Mouse (Mus musculus): ENCODE results near the gene Gm19345. TPM values are rescaled to one million over a fixed set of nuclear protein-coding genes. Genes with fewer than 3 reads are reported as not detected.

Gene Gm19345
- polyA plus RNA-seq, 1 experiment from 2014 or later, result not detected

DNA sequence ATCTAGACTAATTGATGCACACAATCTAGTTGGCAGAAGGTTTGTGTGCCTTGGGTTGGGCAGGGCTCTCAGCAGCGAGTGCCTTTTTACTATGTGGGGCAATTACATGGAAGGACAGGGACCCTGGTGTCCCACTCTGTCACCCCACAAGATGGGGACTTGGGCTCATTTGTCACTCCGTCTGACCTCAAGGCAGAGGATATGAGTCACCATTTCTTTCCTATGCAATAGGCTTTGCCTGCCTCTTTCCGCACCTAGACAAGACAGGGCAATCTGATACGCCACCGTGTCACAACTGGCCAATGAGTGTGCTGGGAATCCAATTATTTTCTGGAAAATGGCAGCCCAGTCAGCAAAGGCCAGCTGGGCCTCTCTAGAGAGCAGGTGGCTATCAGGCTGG, 3.9 kb downstream of the Gm19345 start:
- Histone ChIP-seq H3K27me3 (replicated peaks) (peaks cover 49% of the 10 kb centered on the region), H3K36me3 (no peaks in the 10 kb centered on the region), H3K9ac (no peak overlapping the region), H3K27ac (ENCODE audit: poor library complexity, severe bottlenecking) (no peak overlapping the region), H3K4me2 (no peak overlapping the region), H3K9me3 (replicated peaks) (no peaks in the 10 kb centered on the region), H3K4me1 (replicated peaks) (peaks cover 6% of the 10 kb centered on the region), H3K4me3 (no peak overlapping the region)
- no peak for ATAC-seq (ENCODE audit: insufficient number of reproducible peaks, low FRiP score)
- 61% methylated on average over 5 of the region's 5 CpGs for WGBS

DNA sequence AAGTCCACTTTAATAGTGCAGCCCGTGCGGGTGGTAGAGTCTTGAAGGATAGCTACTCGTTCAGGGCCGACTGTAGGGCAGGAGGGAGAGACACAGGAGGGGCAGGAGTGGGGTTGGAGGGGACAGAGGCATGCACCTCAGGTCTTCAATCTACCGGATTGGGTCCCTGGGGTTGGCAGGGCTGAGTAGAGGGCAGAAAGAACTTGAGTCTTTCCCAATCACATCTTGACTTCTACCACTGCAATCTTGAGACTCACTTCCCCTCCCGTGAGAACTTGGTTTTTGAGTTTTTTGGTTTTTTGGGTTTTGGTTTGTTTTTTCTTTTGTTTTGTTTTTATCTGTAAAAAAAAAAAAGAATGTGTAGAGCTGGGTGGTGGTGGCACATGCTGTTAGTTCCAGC, 4.5 kb downstream of the Gm19345 start:
- H3K36me3 ChIP-seq, result no peaks in the 10 kb centered on the region
- H3K9ac ChIP-seq, result no peak overlapping the region
- H3K4me2 ChIP-seq, result no peak overlapping the region
- H3K27me3 ChIP-seq (replicated peaks), result peaks cover 45% of the 10 kb centered on the region
- WGBS, result 74% methylated on average over 6 of the region's 6 CpGs
- no peak for ATAC-seq (ENCODE audit: insufficient number of reproducible peaks, low FRiP score)
- no peak overlapping the region for H3K4me3 ChIP-seq
- no peaks in the 10 kb centered on the region for H3K9me3 ChIP-seq (replicated peaks)
- H3K4me1 ChIP-seq (replicated peaks), result peaks cover 6% of the 10 kb centered on the region
- no peak overlapping the region for H3K27ac ChIP-seq (ENCODE audit: poor library complexity, severe bottlenecking)

DNA sequence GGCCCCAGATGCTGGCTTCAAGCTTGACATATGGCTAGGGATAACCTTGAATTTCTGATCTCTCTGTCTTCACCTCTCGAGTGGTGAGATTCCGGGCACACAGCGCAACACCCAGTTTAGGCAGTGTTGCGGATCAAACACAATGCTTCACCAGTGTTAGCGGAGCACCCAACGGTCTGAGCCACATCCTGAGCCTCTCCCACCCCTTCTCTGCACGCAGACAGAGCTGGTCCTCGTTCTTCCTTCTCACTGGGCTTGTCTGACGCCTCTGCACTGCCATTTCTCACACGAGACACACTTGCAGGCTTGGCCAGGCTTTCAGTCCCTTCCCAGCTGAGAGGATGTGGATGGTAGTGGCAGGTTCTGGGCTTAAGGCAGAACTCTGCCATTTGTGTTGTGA, 7.9 kb downstream of the Gm19345 start:
- Histone ChIP-seq H3K27ac (ENCODE audit: poor library complexity, severe bottlenecking) (no peak overlapping the region), H3K4me1 (replicated peaks) (no peaks in the 10 kb centered on the region), H3K4me3 (no peak overlapping the region), H3K27me3 (replicated peaks) (0 out of 2 replicates have a peak, but pooled peaks cover 14% of the 10 kb centered on the region), H3K9ac (no peak overlapping the region), H3K9me3 (replicated peaks) (0 out of 2 replicates have a peak, but pooled peaks cover 3% of the 10 kb centered on the region), H3K4me2 (no peak overlapping the region), H3K36me3 (no peaks in the 10 kb centered on the region)
- ATAC-seq (ENCODE audit: insufficient number of reproducible peaks, low FRiP score), result no peak
- 55% methylated on average over 10 of the region's 10 CpGs for WGBS

DNA sequence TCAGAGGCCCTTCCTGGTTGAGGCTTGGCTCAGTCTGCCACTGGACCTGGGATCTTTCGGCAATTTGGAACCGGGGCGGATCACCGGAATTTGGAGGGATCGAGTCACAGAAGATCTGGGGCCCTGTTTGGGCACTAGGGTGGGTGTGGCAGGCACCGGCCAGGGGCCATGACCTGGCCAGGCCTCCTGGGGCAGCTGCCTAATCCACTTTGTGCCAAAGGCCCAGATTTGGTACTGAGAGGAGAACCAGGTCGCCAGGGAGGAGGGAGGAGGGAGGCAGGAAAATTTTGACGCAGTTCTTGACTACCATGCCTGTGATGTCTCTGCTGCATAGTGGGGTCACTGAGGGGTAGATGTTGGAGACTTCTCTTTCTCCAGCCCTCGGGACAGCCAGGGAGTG, 9.4 kb downstream of the Gm19345 start, which contains the start of gene Ceacam16:
Ceacam16 (minus strand) TSS at position 101 of the 400 bp plus-strand sequence.
- Histone ChIP-seq H3K4me2 (no peak within 1 kb of the TSS), H3K27me3 (replicated peaks) (0 out of 2 replicates have a peak, but pooled peaks cover 9% of the 10 kb centered on the region), H3K9ac (no peak within 1 kb of the TSS), H3K27ac (ENCODE audit: poor library complexity, severe bottlenecking) (no peak within 1 kb of the TSS), H3K9me3 (replicated peaks) (0 out of 2 replicates have a peak, but pooled peaks cover 3% of the 10 kb centered on the region), H3K4me1 (replicated peaks) (peaks cover 3% of the 10 kb centered on the region; the same call in 1 of the 2 replicates), H3K4me3 (no peak within 1 kb of the TSS), H3K36me3 (no peaks in the 10 kb centered on the region)
- ATAC-seq (ENCODE audit: insufficient number of reproducible peaks, low FRiP score), result no peak
- 71% methylated on average over 9 of the region's 9 CpGs for WGBS

DNA sequence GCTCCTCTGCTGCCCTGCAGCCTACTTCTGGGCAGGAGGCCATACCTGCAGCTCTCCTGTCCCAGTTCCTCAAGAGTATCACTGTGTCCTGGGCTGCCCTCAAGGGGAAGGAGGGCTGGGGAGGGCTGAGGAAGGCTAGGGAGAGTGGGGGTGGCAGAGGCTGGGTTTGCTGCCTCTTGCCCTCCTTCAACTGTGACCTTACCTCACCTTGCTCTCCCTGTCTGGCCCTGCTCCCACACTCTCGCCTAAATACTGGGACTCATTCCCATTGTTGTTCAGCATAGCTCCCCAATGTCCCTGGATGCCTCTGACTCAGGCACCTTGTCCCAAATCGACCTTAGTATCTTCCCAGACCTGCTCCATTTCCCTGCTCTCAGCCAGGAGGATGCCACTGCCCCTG, 12.4 kb downstream of the Gm19345 start:
- H3K36me3 ChIP-seq, result no peaks in the 10 kb centered on the region
- H3K4me2 ChIP-seq, result no peak overlapping the region
- H3K9me3 ChIP-seq (replicated peaks), result 0 out of 2 replicates have a peak, but pooled peaks cover 3% of the 10 kb centered on the region
- peaks cover 7% of the 10 kb centered on the region; the same call in 1 of the 2 replicates for H3K4me1 ChIP-seq (replicated peaks)
- ATAC-seq (ENCODE audit: insufficient number of reproducible peaks, low FRiP score), result no peak
- no peak overlapping the region for H3K4me3 ChIP-seq
- H3K9ac ChIP-seq, result no peak overlapping the region
- H3K27ac ChIP-seq (ENCODE audit: poor library complexity, severe bottlenecking), result no peak overlapping the region
- H3K27me3 ChIP-seq (replicated peaks), result no peaks in the 10 kb centered on the region
- 39% methylated on average over 2 of the region's 2 CpGs for WGBS

DNA sequence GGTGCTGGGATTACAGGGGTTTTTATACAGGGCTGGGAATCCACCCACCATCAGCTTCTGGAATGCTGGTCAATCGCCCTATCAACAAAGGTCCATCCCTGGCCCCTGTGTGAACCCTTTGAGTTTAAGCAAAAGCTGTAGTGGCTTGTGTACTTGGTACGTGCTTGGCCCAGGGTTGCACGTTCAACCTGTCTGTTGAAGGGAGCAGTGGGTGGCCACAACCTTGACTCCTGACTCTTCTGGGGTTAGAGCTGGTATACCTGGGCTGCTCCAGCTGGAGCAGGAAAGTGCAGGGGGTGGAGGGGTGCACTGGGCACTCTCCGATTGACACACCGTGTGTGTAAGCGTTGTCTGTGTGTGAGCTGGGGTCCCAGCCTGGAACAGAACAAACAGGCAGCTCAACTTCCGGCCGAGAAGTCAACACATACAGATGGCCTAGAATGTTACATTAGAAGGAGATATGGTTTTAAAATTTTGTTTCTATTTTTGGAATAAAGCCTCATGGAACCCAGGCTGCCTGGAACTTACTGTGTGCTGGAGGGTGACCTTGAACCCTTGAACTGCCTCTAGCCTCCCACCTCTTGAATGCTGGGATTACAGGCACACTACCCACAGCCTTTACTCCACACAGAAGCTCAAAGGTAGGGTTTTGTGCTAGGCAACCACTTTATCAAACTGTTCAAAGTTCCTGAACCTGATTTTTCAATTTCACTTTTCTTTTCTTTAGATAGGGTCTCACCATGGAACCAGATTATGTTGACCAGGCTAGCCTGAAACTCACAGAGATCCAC, 13.6 kb downstream of the Gm19345 start:
- Histone ChIP-seq H3K9me3 (replicated peaks) (0 out of 2 replicates have a peak, but pooled peaks cover 3% of the 10 kb centered on the region), H3K27ac (ENCODE audit: poor library complexity, severe bottlenecking) (no peak overlapping the region), H3K4me1 (replicated peaks) (peaks cover 7% of the 10 kb centered on the region; the same call in 1 of the 2 replicates), H3K36me3 (no peaks in the 10 kb centered on the region), H3K4me3 (no peak overlapping the region), H3K4me2 (no peak overlapping the region), H3K27me3 (replicated peaks) (no peaks in the 10 kb centered on the region), H3K9ac (no peak overlapping the region)
- WGBS, result 73% methylated on average over 8 of the region's 8 CpGs
- ATAC-seq (ENCODE audit: insufficient number of reproducible peaks, low FRiP score), result no peak

DNA sequence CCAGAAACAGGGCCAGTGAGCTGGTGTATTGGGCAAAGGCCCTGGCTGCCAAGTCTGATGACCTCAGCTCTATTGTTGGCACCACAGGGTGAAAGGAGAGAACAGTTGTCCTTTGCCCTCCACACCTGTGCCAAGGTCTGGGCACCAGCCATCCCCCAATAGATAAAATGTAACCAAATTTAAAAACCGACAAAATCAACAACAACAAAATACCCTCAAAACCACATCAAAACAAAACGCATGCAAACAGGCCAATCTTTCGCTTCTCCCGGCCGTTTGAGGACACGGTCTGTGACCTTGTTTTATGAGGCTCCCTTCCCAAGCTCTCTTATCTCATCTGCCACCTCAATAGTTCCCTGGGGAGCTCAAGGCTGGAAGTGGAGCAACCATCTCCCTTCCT, 14.7 kb downstream of the Gm19345 start:
- ATAC-seq (ENCODE audit: insufficient number of reproducible peaks, low FRiP score), result no peak
- Histone ChIP-seq H3K36me3 (no peaks in the 10 kb centered on the region), H3K27me3 (replicated peaks) (no peaks in the 10 kb centered on the region), H3K4me2 (no peak overlapping the region), H3K9me3 (replicated peaks) (0 out of 2 replicates have a peak, but pooled peaks cover 3% of the 10 kb centered on the region), H3K9ac (no peak overlapping the region), H3K4me3 (no peak overlapping the region), H3K27ac (ENCODE audit: poor library complexity, severe bottlenecking) (no peak overlapping the region), H3K4me1 (replicated peaks) (peaks cover 9% of the 10 kb centered on the region; the same call in 1 of the 2 replicates)
- 62% methylated on average over 6 of the region's 6 CpGs for WGBS

DNA sequence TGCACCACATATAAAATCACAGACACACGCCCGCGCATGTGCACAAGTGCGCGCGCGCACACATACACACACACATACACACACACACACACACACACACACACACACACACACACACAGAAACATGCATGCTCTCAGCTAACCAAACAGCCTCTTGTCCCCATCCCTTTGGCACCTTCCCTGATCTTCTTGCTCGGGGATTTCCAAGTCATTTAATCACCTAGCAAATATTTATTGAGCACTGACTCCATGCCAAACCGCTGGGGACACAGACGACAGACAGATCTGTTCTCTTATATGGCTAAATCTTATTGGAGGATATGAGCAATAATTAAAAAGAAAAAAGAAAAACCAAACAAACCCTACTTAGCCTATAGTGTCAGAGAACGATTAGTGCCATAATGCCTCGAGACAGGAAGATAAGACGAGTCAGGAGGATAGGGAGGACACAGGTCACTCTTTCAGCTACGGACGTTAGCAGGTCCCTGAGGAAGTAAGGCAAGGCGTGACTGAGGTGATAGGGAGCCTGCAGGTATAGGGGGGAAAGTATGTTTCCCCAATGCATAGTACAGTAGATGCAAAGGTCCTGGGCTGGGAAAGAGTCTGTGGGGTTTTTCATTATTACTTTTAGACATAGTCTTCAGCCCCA, 16.1 kb downstream of the Gm19345 start:
- no peak overlapping the region for H3K9ac ChIP-seq
- H3K9me3 ChIP-seq (replicated peaks), result no peaks in the 10 kb centered on the region
- no peak overlapping the region for H3K4me2 ChIP-seq
- no peak overlapping the region for H3K27ac ChIP-seq (ENCODE audit: poor library complexity, severe bottlenecking)
- H3K27me3 ChIP-seq (replicated peaks), result no peaks in the 10 kb centered on the region
- no peaks in the 10 kb centered on the region for H3K36me3 ChIP-seq
- H3K4me1 ChIP-seq (replicated peaks), result peaks cover 15% of the 10 kb centered on the region; the same call in 1 of the 2 replicates
- ATAC-seq (ENCODE audit: insufficient number of reproducible peaks, low FRiP score), result no peak
- H3K4me3 ChIP-seq, result no peak overlapping the region
- WGBS, result 82% methylated on average over 16 of the region's 16 CpGs

DNA sequence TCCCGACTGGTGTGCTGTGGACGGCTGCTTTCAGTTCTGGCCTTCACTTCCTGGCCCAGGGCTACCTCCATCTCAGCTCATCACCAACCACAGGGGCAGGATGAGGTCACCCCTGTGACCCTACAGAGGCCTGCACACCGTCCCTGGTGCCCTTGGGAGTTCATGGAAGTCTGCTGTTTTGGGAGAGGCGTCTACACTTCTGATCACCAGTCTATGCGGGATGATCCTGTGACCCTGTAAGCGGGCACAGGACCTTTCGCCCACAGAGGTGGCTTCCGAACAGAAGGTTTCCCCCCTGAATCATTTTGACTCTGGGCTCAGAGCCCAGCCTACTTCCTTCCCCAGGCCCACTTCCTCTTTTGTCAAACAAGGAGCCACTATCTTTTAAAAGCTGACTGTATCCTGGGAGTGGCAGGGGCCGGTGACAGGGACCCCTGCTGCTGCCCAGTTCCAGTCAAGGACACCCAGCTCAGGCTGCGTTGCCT, 19.4 kb downstream of the Gm19345 start:
- Histone ChIP-seq H3K4me3 (no peak overlapping the region), H3K4me1 (replicated peaks) (peaks cover 11% of the 10 kb centered on the region; the same call in 1 of the 2 replicates), H3K27ac (ENCODE audit: poor library complexity, severe bottlenecking) (no peak overlapping the region), H3K9ac (no peak overlapping the region), H3K9me3 (replicated peaks) (no peaks in the 10 kb centered on the region), H3K36me3 (no peaks in the 10 kb centered on the region), H3K4me2 (no peak overlapping the region), H3K27me3 (replicated peaks) (no peaks in the 10 kb centered on the region)
- 48% methylated on average over 10 of the region's 10 CpGs for WGBS
- ATAC-seq (ENCODE audit: insufficient number of reproducible peaks, low FRiP score), result no peak

DNA sequence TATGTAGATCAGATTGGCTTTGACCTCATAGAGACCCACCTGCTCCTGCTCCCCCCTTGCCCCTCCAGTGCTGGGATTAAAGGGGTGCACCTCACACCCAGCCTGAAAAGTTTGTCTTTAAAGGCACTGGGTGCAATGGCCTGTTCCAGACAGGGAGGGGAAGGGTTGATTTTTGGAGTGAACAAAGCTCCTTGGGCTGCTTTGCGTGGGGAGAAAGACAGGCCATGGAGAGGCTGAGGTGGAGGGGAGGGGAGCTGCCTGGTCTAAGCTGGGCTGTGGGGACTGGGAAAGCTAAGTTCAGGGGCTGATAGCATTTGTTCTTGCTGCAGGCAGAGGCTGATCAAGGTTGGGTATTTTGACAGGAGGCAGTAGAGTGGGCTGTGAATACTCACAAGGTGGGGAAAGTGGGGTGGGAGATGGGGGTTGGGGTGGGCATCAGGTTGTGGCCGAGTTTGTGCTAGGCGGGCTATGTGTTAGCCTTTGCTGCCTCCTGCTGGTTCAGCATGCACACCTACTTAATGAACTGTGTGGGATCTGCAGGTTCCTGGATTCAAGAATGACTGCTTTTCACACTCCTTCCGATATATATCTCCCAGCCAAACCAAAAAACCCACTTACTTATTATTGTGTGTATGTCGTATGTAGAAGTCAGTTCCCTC, 20.3 kb downstream of the Gm19345 start:
- Histone ChIP-seq H3K9ac (no peak overlapping the region), H3K9me3 (replicated peaks) (no peaks in the 10 kb centered on the region), H3K4me1 (replicated peaks) (peaks cover 7% of the 10 kb centered on the region; the same call in 1 of the 2 replicates), H3K4me2 (no peak overlapping the region), H3K27ac (ENCODE audit: poor library complexity, severe bottlenecking) (no peak overlapping the region), H3K4me3 (no peak overlapping the region), H3K36me3 (no peaks in the 10 kb centered on the region), H3K27me3 (replicated peaks) (no peaks in the 10 kb centered on the region)
- WGBS, result 34% methylated on average over 5 of the region's 5 CpGs
- ATAC-seq (ENCODE audit: insufficient number of reproducible peaks, low FRiP score), result 0 out of 2 replicates have a peak, but pooled peaks have one; percentile 26

Measured in heart, embryonic 12.5 days (tissue).